Mouse (Mus musculus): ENCODE measurements at regions not wholly inside any gene's neighbourhood (a gene's known extent, or its start where the extent isn't known, plus 50 kb on each side); places are given as distances from the start of the nearest gene placed in this dataset.

DNA sequence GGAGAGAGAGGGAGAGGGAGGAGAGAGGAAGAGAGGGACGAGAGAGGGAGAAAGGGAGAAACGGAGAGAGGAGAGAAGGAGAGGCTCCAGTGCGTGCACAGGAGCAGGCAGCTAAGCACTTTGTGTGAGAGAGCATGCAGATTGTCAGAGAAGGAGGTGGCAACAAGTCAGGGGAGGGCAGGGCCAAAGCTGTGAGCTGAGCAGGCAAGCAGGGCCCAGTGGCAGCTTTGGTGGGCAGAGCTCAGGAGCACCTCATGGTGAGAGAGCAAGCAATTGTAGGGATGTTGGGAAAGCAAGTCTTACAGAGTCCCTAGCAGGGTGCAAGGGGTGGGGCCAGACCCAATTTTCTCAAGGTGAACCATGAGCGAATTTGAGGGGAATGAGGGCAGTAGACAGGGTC lies 234.3 kb upstream of the Hey2 start:
- Histone ChIP-seq H3K4me3 (ENCODE audit: control insufficient read depth in 1 of 2, insufficient read depth in 1 of 2, low read depth in 2 of 2, low read length in 2 of 2) (no peak overlapping the region), H3K4me1 (ENCODE audit: control insufficient read depth in 1 of 2, insufficient read depth in 2 of 2, low read length in 2 of 2) (no peaks in the 10 kb centered on the region), H3K9ac (ENCODE audit: control insufficient read depth, low read depth, low read length, poor library complexity, severe bottlenecking) (no peak overlapping the region), H3K27me3 (ENCODE audit: control insufficient read depth in 1 of 2, insufficient read depth in 2 of 2, low read length in 2 of 2) (no peaks in the 10 kb centered on the region), H3K27ac (ENCODE audit: control insufficient read depth, low read depth, low read length) (no peak overlapping the region), H3K79me2 (ENCODE audit: control insufficient read depth, insufficient read depth, low read length, poor library complexity) (no peaks in the 10 kb centered on the region), H3K9me3 (replicated peaks; ENCODE audit: insufficient read depth, low read length) (no peaks in the 10 kb centered on the region), H3K36me3 (ENCODE audit: control insufficient read depth in 1 of 2, insufficient read depth in 2 of 2, low read length in 2 of 2) (no peaks in the 10 kb centered on the region)
- no peak for DNase-seq (ENCODE audit: low read depth, low spot score)
- no peak for TF ChIP-seq NRF1 (IDR thresholded peaks at IDR 0.05; ENCODE audit: insufficient read depth, low read depth, low read length, poor library complexity, severe bottlenecking)
- no peak for TF ChIP-seq RCOR1 (IDR thresholded peaks at IDR 0.05; ENCODE audit: low read depth, low read length)
- TF ChIP-seq E2F4 (IDR thresholded peaks at IDR 0.05; ENCODE audit: borderline replicate concordance, low read depth, low read length): no peak
- TF ChIP-seq ZC3H11A (IDR thresholded peaks at IDR 0.05; ENCODE audit: low read depth, low read length): no peak
- TF ChIP-seq POLR2AphosphoS2 (IDR thresholded peaks at IDR 0.05; ENCODE audit: low read length): no peak
- TF ChIP-seq BHLHE40 (IDR thresholded peaks at IDR 0.05; ENCODE audit: borderline replicate concordance, low read depth, low read length): no peak
- no peak for TF ChIP-seq MYB (IDR thresholded peaks at IDR 0.05; ENCODE audit: low read depth, low read length)
- no peak for TF ChIP-seq POLR2AphosphoS5 (IDR thresholded peaks at IDR 0.05; ENCODE audit: borderline replicate concordance, low read depth, low read length)
- TF ChIP-seq TBP (IDR thresholded peaks at IDR 0.05; ENCODE audit: low read depth, low read length): no peak
- no peak for TF ChIP-seq HCFC1 (IDR thresholded peaks at IDR 0.05; ENCODE audit: low read depth, low read length)
- TF ChIP-seq POLR2A (IDR thresholded peaks at IDR 0.05; ENCODE audit: control insufficient read depth in 1 of 2, insufficient read depth in 1 of 2, low read depth in 1 of 2, low read length in 2 of 2, poor library complexity in 1 of 2): no peak

DNA sequence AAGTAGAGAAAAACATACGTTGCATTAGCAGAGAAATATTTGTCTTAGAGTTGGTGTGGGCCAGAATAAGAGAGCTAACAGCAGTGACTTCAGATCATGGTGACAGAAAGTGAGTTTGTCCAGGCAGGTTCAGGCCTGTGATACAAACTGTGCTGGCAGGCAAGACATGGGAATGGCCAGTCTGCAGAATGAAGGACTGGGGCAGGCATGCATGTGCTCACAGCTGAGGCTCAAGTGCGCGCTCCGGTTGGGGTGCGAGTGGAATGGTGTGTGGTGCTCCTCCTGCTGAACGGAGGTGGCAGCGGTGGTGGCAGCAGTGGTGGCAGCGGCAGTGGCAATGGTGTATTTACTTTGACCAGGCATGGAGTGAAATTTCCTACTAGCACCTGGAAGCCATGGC lies 233.8 kb upstream of the Hey2 start:
- DNase-seq (ENCODE audit: low read depth, low spot score): no peak
- Histone ChIP-seq H3K9ac (ENCODE audit: control insufficient read depth, low read depth, low read length, poor library complexity, severe bottlenecking) (no peak overlapping the region), H3K79me2 (ENCODE audit: control insufficient read depth, insufficient read depth, low read length, poor library complexity) (no peaks in the 10 kb centered on the region), H3K27ac (ENCODE audit: control insufficient read depth, low read depth, low read length) (no peak overlapping the region), H3K4me3 (ENCODE audit: control insufficient read depth in 1 of 2, insufficient read depth in 1 of 2, low read depth in 2 of 2, low read length in 2 of 2) (no peak overlapping the region), H3K36me3 (ENCODE audit: control insufficient read depth in 1 of 2, insufficient read depth in 2 of 2, low read length in 2 of 2) (no peaks in the 10 kb centered on the region), H3K4me1 (ENCODE audit: control insufficient read depth in 1 of 2, insufficient read depth in 2 of 2, low read length in 2 of 2) (no peaks in the 10 kb centered on the region), H3K9me3 (replicated peaks; ENCODE audit: insufficient read depth, low read length) (no peaks in the 10 kb centered on the region), H3K27me3 (ENCODE audit: control insufficient read depth in 1 of 2, insufficient read depth in 2 of 2, low read length in 2 of 2) (no peaks in the 10 kb centered on the region)
- TF ChIP-seq TCF12 (IDR thresholded peaks at IDR 0.05; ENCODE audit: low read depth, low read length) (no peak), SMC3 (IDR thresholded peaks at IDR 0.05; ENCODE audit: low read depth, low read length) (no peak), MYB (IDR thresholded peaks at IDR 0.05; ENCODE audit: low read depth, low read length) (no peak), BHLHE40 (IDR thresholded peaks at IDR 0.05; ENCODE audit: borderline replicate concordance, low read depth, low read length) (no peak), HCFC1 (IDR thresholded peaks at IDR 0.05; ENCODE audit: low read depth, low read length) (no peak), GABPA (IDR thresholded peaks at IDR 0.05; ENCODE audit: low read depth, low read length) (no peak), RAD21 (IDR thresholded peaks at IDR 0.05; ENCODE audit: low read depth, low read length) (no peak), SIN3A (IDR thresholded peaks at IDR 0.05; ENCODE audit: low read length) (no peak), MAFK (IDR thresholded peaks at IDR 0.05; ENCODE audit: borderline replicate concordance, low read depth, low read length) (no peak)

All from MEL (cell line).